Mouse (Mus musculus): Measurements from ENCODE around the gene Fhdc1. TPM values are rescaled to one million over a fixed set of nuclear protein-coding genes. Genes with fewer than 3 reads are reported as not detected.

Fhdc1 gene
- polyA plus RNA-seq, 1 experiment from 2014 or later: 2.0 TPM

Other genes with a start within 250 kb of the Fhdc1 start
- 81.7 and 116 TPM in 2 replicates for gene Trim2, start 173.6 kb downstream of the Fhdc1 start, polyA plus RNA-seq (2016; fragmentation: Nextera tagmentation; extraction: Ambion mirVana)
- 32.2 and 33.0 TPM in 2 replicates for gene Arfip1, start 102.2 kb upstream of the Fhdc1 start, polyA plus RNA-seq (2016; fragmentation: Nextera tagmentation; extraction: Ambion mirVana)
- not detected in 2 replicates for gene Tigd4, start 113.1 kb upstream of the Fhdc1 start, polyA plus RNA-seq (2016; fragmentation: Nextera tagmentation; extraction: Ambion mirVana)
- 0.25 and 0.29 TPM in 2 replicates for gene Tmem154, start 185.8 kb upstream of the Fhdc1 start, polyA plus RNA-seq (2016; fragmentation: Nextera tagmentation; extraction: Ambion mirVana)

All from midbrain, embryonic 10.5 days (tissue).